Mouse (Mus musculus): ENCODE measurements at regions not wholly inside any gene's neighbourhood (a gene's known extent, or its start where the extent isn't known, plus 50 kb on each side); places are given as distances from the start of the nearest gene placed in this dataset.

GRCm38 (mm10) chr13:59248411-59248810 lies 336.6 kb downstream of the Agtpbp1 start:
- Histone ChIP-seq H3K4me1 (ENCODE audit: control insufficient read depth, insufficient read depth, low read length) (peaks cover 8% of the 10 kb centered on the region), H3K27ac (ENCODE audit: insufficient read depth, low read depth, low read length) (no peak overlapping the region), H3K4me3 (ENCODE audit: insufficient read depth, low read depth, low read length) (no peak overlapping the region)
- TF ChIP-seq CTCF (IDR thresholded peaks at IDR 0.05; ENCODE audit: insufficient read depth, low read depth, low read length), result no peak
- TF ChIP-seq POLR2A (IDR thresholded peaks at IDR 0.05; ENCODE audit: insufficient read depth, low read depth, low read length), result no peak
- whole genome bisulfite sequencing, result 88% methylated on average over 9 of the region's 9 CpGs

GRCm38 (mm10) chr13:59246984-59247537 lies 338.0 kb downstream of the Agtpbp1 start:
- no peak overlapping the region for H3K27ac ChIP-seq (ENCODE audit: insufficient read depth, low read depth, low read length)
- 78% methylated on average over 7 of the region's 7 CpGs for WGBS
- no peak overlapping the region for H3K4me3 ChIP-seq (ENCODE audit: insufficient read depth, low read depth, low read length)
- TF ChIP-seq CTCF (IDR thresholded peaks at IDR 0.05; ENCODE audit: insufficient read depth, low read depth, low read length) (no peak), POLR2A (IDR thresholded peaks at IDR 0.05; ENCODE audit: insufficient read depth, low read depth, low read length) (no peak)
- H3K4me1 ChIP-seq (ENCODE audit: control insufficient read depth, insufficient read depth, low read length), result peaks cover 8% of the 10 kb centered on the region

- WGBS, result 86% methylated on average over 6 of the region's 6 CpGs
- Histone ChIP-seq H3K27ac (ENCODE audit: insufficient read depth, low read depth, low read length) (no peak overlapping the region), H3K4me1 (ENCODE audit: control insufficient read depth, insufficient read depth, low read length) (peaks cover under 1% of the 10 kb centered on the region; the same call in 1 of the 2 replicates), H3K4me3 (ENCODE audit: insufficient read depth, low read depth, low read length) (no peak overlapping the region)
- TF ChIP-seq CTCF (IDR thresholded peaks at IDR 0.05; ENCODE audit: insufficient read depth, low read depth, low read length), result no peak
- TF ChIP-seq POLR2A (IDR thresholded peaks at IDR 0.05; ENCODE audit: insufficient read depth, low read depth, low read length), result no peak
These were observed 339.0 kb downstream of the Agtpbp1 start for GRCm38 (mm10) chr13:59246070-59246469.

- Histone ChIP-seq H3K4me1 (ENCODE audit: control insufficient read depth, insufficient read depth, low read length) (peaks cover 4% of the 10 kb centered on the region; the same call in 1 of the 2 replicates), H3K27ac (ENCODE audit: insufficient read depth, low read depth, low read length) (no peak overlapping the region), H3K4me3 (ENCODE audit: insufficient read depth, low read depth, low read length) (no peak overlapping the region)
- TF ChIP-seq POLR2A (IDR thresholded peaks at IDR 0.05; ENCODE audit: insufficient read depth, low read depth, low read length) (no peak), CTCF (IDR thresholded peaks at IDR 0.05; ENCODE audit: insufficient read depth, low read depth, low read length) (no peak)
- 93% methylated on average over 1 of the region's 1 CpGs for WGBS
These were observed 340.4 kb downstream of the Agtpbp1 start for GRCm38 (mm10) chr13:59244622-59245021.

GRCm38 (mm10) chr13:59242671-59243070 lies 342.4 kb downstream of the Agtpbp1 start:
- TF ChIP-seq CTCF (IDR thresholded peaks at IDR 0.05; ENCODE audit: insufficient read depth, low read depth, low read length) (no peak), POLR2A (IDR thresholded peaks at IDR 0.05; ENCODE audit: insufficient read depth, low read depth, low read length) (no peak)
- H3K4me1 ChIP-seq (ENCODE audit: control insufficient read depth, insufficient read depth, low read length), result peaks cover 14% of the 10 kb centered on the region
- 78% methylated on average over 4 of the region's 4 CpGs for WGBS

GRCm38 (mm10) chr13:59238696-59239095 lies 346.3 kb downstream of the Agtpbp1 start:
- no peak overlapping the region for H3K4me3 ChIP-seq (ENCODE audit: insufficient read depth, low read depth, low read length)
- WGBS, result 36% methylated on average over 1 of the region's 1 CpGs
- TF ChIP-seq CTCF (IDR thresholded peaks at IDR 0.05; ENCODE audit: insufficient read depth, low read depth, low read length) (no peak), POLR2A (IDR thresholded peaks at IDR 0.05; ENCODE audit: insufficient read depth, low read depth, low read length) (no peak)
- peaks cover 18% of the 10 kb centered on the region for H3K4me1 ChIP-seq (ENCODE audit: control insufficient read depth, insufficient read depth, low read length)
- peak overlapping the region; percentile 96 for H3K27ac ChIP-seq (ENCODE audit: insufficient read depth, low read depth, low read length)

More at GRCm38 (mm10) chr13:59242671-59243070, 342.4 kb downstream of the Agtpbp1 start:
- H3K27ac ChIP-seq (ENCODE audit: insufficient read depth, low read depth, low read length), result no peak overlapping the region
- no peak overlapping the region for H3K4me3 ChIP-seq (ENCODE audit: insufficient read depth, low read depth, low read length)

GRCm38 (mm10) chr13:59235836-59236235 lies 349.2 kb downstream of the Agtpbp1 start:
- 88% methylated on average over 9 of the region's 9 CpGs for WGBS
- no peak overlapping the region for H3K27ac ChIP-seq (ENCODE audit: insufficient read depth, low read depth, low read length)
- H3K4me1 ChIP-seq (ENCODE audit: control insufficient read depth, insufficient read depth, low read length), result peaks cover 18% of the 10 kb centered on the region
- TF ChIP-seq POLR2A (IDR thresholded peaks at IDR 0.05; ENCODE audit: insufficient read depth, low read depth, low read length), result no peak
- TF ChIP-seq CTCF (IDR thresholded peaks at IDR 0.05; ENCODE audit: insufficient read depth, low read depth, low read length), result no peak
- H3K4me3 ChIP-seq (ENCODE audit: insufficient read depth, low read depth, low read length), result no peak overlapping the region

- 95% methylated on average over 6 of the region's 6 CpGs for WGBS
- no peaks in the 10 kb centered on the region for H3K4me1 ChIP-seq (ENCODE audit: control insufficient read depth, insufficient read depth, low read length)
- TF ChIP-seq CTCF (IDR thresholded peaks at IDR 0.05; ENCODE audit: insufficient read depth, low read depth, low read length) (no peak), POLR2A (IDR thresholded peaks at IDR 0.05; ENCODE audit: insufficient read depth, low read depth, low read length) (no peak)
These were observed 355.9 kb downstream of the Agtpbp1 start for GRCm38 (mm10) chr13:59229111-59229541.

GRCm38 (mm10) chr13:59228059-59228830 lies 356.8 kb downstream of the Agtpbp1 start:
- no peaks in the 10 kb centered on the region for H3K4me1 ChIP-seq (ENCODE audit: control insufficient read depth, insufficient read depth, low read length)
- 72% methylated on average over 12 of the region's 12 CpGs for WGBS

More at GRCm38 (mm10) chr13:59229111-59229541, 355.9 kb downstream of the Agtpbp1 start:
- Histone ChIP-seq H3K27ac (ENCODE audit: insufficient read depth, low read depth, low read length) (no peak overlapping the region), H3K4me3 (ENCODE audit: insufficient read depth, low read depth, low read length) (no peak overlapping the region)

More at GRCm38 (mm10) chr13:59228059-59228830, 356.8 kb downstream of the Agtpbp1 start:
- H3K27ac ChIP-seq (ENCODE audit: insufficient read depth, low read depth, low read length), result no peak overlapping the region
- TF ChIP-seq CTCF (IDR thresholded peaks at IDR 0.05; ENCODE audit: insufficient read depth, low read depth, low read length) (no peak), POLR2A (IDR thresholded peaks at IDR 0.05; ENCODE audit: insufficient read depth, low read depth, low read length) (no peak)
- H3K4me3 ChIP-seq (ENCODE audit: insufficient read depth, low read depth, low read length), result no peak overlapping the region

Data from olfactory bulb, adult 2 months (tissue).